Mouse (Mus musculus): ENCODE measurements around the gene Trim63. TPM values are rescaled to one million over a fixed set of nuclear protein-coding genes. Genes with fewer than 3 reads are reported as not detected.

Gene Trim63
- total and polyA plus RNA-seq, 3 experiments: 0.25 to 0.49 TPM; not detected in 1

DNA sequence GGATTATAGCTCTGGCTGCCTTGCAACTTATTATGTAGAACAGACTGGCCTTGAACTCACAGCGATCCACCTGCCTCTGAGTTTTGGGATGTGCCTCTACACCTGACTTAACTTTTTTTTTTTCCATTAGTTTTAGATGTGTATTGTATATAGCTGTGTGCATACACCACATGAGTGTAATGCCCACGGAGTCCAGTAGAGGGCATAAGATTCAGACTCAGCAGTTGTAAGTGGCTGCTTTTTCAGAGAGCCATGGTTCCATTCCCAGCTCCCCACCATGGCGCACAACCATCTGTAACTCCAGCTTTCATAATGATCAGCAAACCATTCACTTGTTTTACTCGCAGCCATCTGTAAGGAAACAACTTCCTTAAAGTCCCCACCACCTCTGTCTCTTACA lies 18.4 kb upstream of the Trim63 start:
- Histone ChIP-seq H3K79me2 (replicated peaks; ENCODE audit: control insufficient read depth, extremely low read depth, insufficient read depth, poor library complexity, severe bottlenecking) (no peaks in the 10 kb centered on the region), H3K9me3 (replicated peaks; ENCODE audit: low read length) (peaks cover 3% of the 10 kb centered on the region), H3K4me3 (replicated peaks in 1 of 3; ENCODE audit: low read depth in 2 of 3, low read length in 2 of 3, poor library complexity in 1 of 3) (no peak overlapping the region), H3K36me3 (replicated peaks in 1 of 2; ENCODE audit: control insufficient read depth in 1 of 2, insufficient read depth in 1 of 2, low read length in 1 of 2) (no peaks in the 10 kb centered on the region), H3K9ac (ENCODE audit: insufficient read depth, low read depth) (no peak overlapping the region), H3K27me3 (replicated peaks) (peaks cover 10% of the 10 kb centered on the region), H3K4me2 (ENCODE audit: insufficient read depth, low read depth, poor library complexity, severe bottlenecking) (no peak overlapping the region), H3K4me1 (ENCODE audit: control insufficient read depth in 1 of 2, insufficient read depth in 2 of 2) (peaks cover 0 to 16% of the 10 kb centered on the region in 2 experiments; a peak in 2 of 4 replicates), H3K27ac (ENCODE audit: insufficient read depth, low read depth) (no peak overlapping the region)
- in situ Hi-C loops (cut with MboI; ENCODE audit: low pct_ligation_motif_present, low pct_unique_long_range_greater_than_20kb, low sequenced_read_pairs) (no loop called here), dilution Hi-C loops (cut with MboI; ENCODE audit: extremely low pct_ligation_motif_present, extremely low pct_unique_long_range_greater_than_20kb, low sequenced_read_pairs) (no loop called here)
- no peak for DNase-seq (ENCODE audit: extremely low read depth)
- TF ChIP-seq IRF4 (IDR thresholded peaks at IDR 0.05; ENCODE audit: low read depth, low read length) (no peak), MAZ (IDR thresholded peaks at IDR 0.05; ENCODE audit: low read depth, low read length) (no peak), TCF12 (IDR thresholded peaks at IDR 0.05; ENCODE audit: low read depth, low read length) (no peak), JUND (conservative IDR thresholded peaks at IDR 0.05; ENCODE audit: low read depth, low read length) (no peak), USF2 (conservative IDR thresholded peaks at IDR 0.05; ENCODE audit: low read depth, low read length) (no peak), ZKSCAN1 (IDR thresholded peaks at IDR 0.05; ENCODE audit: borderline replicate concordance, low read depth, low read length) (no peak), CTCF (conservative IDR thresholded peaks at IDR 0.05 in 1 of 2, IDR thresholded peaks at IDR 0.05 in 1 of 2; ENCODE audit: low read depth in 2 of 2, low read length in 2 of 2) (peak; percentile 27 to 31; a peak in 3 of 4 replicates), RCOR1 (conservative IDR thresholded peaks at IDR 0.05; ENCODE audit: low read depth, low read length) (no peak)

DNA sequence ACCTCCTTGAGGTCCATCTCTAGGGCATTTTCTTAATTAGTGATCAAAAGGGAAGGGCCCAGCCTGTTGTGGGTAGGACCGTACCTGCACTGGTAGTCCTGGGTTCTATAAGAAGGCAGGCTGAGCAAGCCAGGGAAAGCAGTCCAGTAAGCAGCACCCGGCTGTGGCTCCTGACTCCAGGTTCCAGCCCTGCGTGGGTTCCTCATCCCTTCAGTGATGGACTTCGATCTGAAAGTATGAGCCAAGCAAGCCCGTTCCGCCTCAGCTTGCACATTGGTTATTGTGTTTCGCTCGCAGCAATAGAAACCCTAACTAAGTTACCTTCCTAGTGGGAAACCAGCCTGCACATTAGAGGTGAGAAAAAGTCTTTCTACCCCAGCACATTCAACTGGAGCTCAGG lies 17.6 kb upstream of the Trim63 start:
- in situ Hi-C loops (cut with MboI; ENCODE audit: low pct_ligation_motif_present, low pct_unique_long_range_greater_than_20kb, low sequenced_read_pairs) (no loop called here), dilution Hi-C loops (cut with MboI; ENCODE audit: extremely low pct_ligation_motif_present, extremely low pct_unique_long_range_greater_than_20kb, low sequenced_read_pairs) (no loop called here)
- Histone ChIP-seq H3K36me3 (replicated peaks in 1 of 2; ENCODE audit: control insufficient read depth in 1 of 2, insufficient read depth in 1 of 2, low read length in 1 of 2) (no peaks in the 10 kb centered on the region), H3K9me3 (replicated peaks; ENCODE audit: low read length) (peaks cover 3% of the 10 kb centered on the region), H3K4me2 (ENCODE audit: insufficient read depth, low read depth, poor library complexity, severe bottlenecking) (no peak overlapping the region), H3K27me3 (replicated peaks) (peaks cover 10% of the 10 kb centered on the region), H3K79me2 (replicated peaks; ENCODE audit: control insufficient read depth, extremely low read depth, insufficient read depth, poor library complexity, severe bottlenecking) (no peaks in the 10 kb centered on the region), H3K9ac (ENCODE audit: insufficient read depth, low read depth) (no peak overlapping the region), H3K4me3 (replicated peaks in 1 of 3; ENCODE audit: low read depth in 2 of 3, low read length in 2 of 3, poor library complexity in 1 of 3) (no peak overlapping the region), H3K27ac (ENCODE audit: insufficient read depth, low read depth) (no peak overlapping the region), H3K4me1 (ENCODE audit: control insufficient read depth in 1 of 2, insufficient read depth in 2 of 2) (peaks cover 0 to 19% of the 10 kb centered on the region in 2 experiments; a peak in 2 of 4 replicates)
- TF ChIP-seq USF1 (IDR thresholded peaks at IDR 0.05; ENCODE audit: low read depth, low read length) (no peak), MAFK (IDR thresholded peaks at IDR 0.05; ENCODE audit: insufficient replicate concordance, low read length) (no peak), TCF12 (IDR thresholded peaks at IDR 0.05; ENCODE audit: low read depth, low read length) (no peak), RAD21 (IDR thresholded peaks at IDR 0.05; ENCODE audit: low read depth, low read length) (no peak), GABPA (IDR thresholded peaks at IDR 0.05; ENCODE audit: insufficient replicate concordance, low read depth, low read length) (no peak), EP300 (IDR thresholded peaks at IDR 0.05; ENCODE audit: low read length) (no peak), POLR2A (IDR thresholded peaks at IDR 0.05; ENCODE audit: low read depth, low read length) (no peak), BHLHE40 (IDR thresholded peaks at IDR 0.05; ENCODE audit: low read depth, low read length) (no peak), TBP (conservative IDR thresholded peaks at IDR 0.05; ENCODE audit: low read depth, low read length) (no peak), CHD1 (IDR thresholded peaks at IDR 0.05; ENCODE audit: low read depth, low read length) (no peak), ZMIZ1 (IDR thresholded peaks at IDR 0.05; ENCODE audit: low read depth, low read length) (no peak)
- DNase-seq (ENCODE audit: extremely low read depth): no peak
